Mouse (Mus musculus): ENCODE measurements around the gene Scube1.

GRCm38 (mm10) chr15:83691901-83692361 is 32.9 kb downstream of the Scube1 start:
- TF ChIP-seq CTCF (IDR thresholded peaks at IDR 0.05; ENCODE audit: control insufficient read depth, insufficient read depth, insufficient read length) (no peak), MYOG (IDR thresholded peaks at IDR 0.05; ENCODE audit: control insufficient read depth, extremely low read depth, insufficient read length) (no peak), USF1 (IDR thresholded peaks at IDR 0.05; ENCODE audit: low read depth) (no peak), CEBPB (IDR thresholded peaks at IDR 0.05; ENCODE audit: low read depth) (no peak)
